Mouse (Mus musculus): ENCODE measurements around the gene Ncl.

GRCm38 (mm10) chr1:86339156-86339812, 19.9 kb downstream of the Ncl start:
- peak; percentile 70; the same call in 1 of the 2 replicates for TF ChIP-seq CTCF (IDR thresholded peaks at IDR 0.05; ENCODE audit: extremely low read depth, insufficient read depth, insufficient read length, insufficient replicate concordance)
- TF ChIP-seq POLR2A (IDR thresholded peaks at IDR 0.05; ENCODE audit: low read depth, low read length) = no peak

Measured in spleen, adult 2 months (tissue).